Mouse (Mus musculus): ENCODE measurements around the gene Gm49388. TPM values are rescaled to one million over a fixed set of nuclear protein-coding genes. Genes with fewer than 3 reads are reported as not detected.
"Not testable (repeated sequence)": the region's sequence is repeated elsewhere in the genome, so short reads cannot be mapped to it uniquely, and the experiment has no call there.

Gm49388 gene
- polyA plus RNA-seq, 1 experiment from 2014 or later: not detected

- no peaks in the 10 kb centered on the region for H3K36me3 ChIP-seq (ENCODE audit: control insufficient read depth, insufficient read depth, low read length)
- 90% methylated on average over 5 of the region's 5 CpGs for WGBS
- H3K27me3 ChIP-seq (ENCODE audit: control insufficient read depth, insufficient read depth, low read length): no peaks in the 10 kb centered on the region
- no peak overlapping the region for H3K27ac ChIP-seq (replicated peaks in 1 of 2; ENCODE audit: control insufficient read depth in 1 of 2, insufficient read depth in 1 of 2, low read depth in 2 of 2, low read length in 2 of 2)
- no peak for ATAC-seq (ENCODE audit: insufficient number of reproducible peaks, insufficient read depth, low FRiP score, low read depth)
- H3K9ac ChIP-seq (ENCODE audit: low read length): no peak overlapping the region
- no peaks in the 10 kb centered on the region for H3K9me3 ChIP-seq (ENCODE audit: control insufficient read depth, low read length)
- H3K4me1 ChIP-seq (ENCODE audit: control insufficient read depth in 2 of 2, insufficient read depth in 2 of 2, low read length in 2 of 2): peaks cover 4 to 5% of the 10 kb centered on the region in 2 experiments; a peak in 2 of 4 replicates
- H3K4me3 ChIP-seq (ENCODE audit: control insufficient read depth in 1 of 2, insufficient read depth in 1 of 2, low read depth in 1 of 2, low read length in 2 of 2): no peak overlapping the region
- no peak overlapping the region for H3K4me2 ChIP-seq (ENCODE audit: low read length)
These were observed 52.1 kb downstream of the Gm49388 start for GRCm38 (mm10) chr7:127837473-127837872.

DNA sequence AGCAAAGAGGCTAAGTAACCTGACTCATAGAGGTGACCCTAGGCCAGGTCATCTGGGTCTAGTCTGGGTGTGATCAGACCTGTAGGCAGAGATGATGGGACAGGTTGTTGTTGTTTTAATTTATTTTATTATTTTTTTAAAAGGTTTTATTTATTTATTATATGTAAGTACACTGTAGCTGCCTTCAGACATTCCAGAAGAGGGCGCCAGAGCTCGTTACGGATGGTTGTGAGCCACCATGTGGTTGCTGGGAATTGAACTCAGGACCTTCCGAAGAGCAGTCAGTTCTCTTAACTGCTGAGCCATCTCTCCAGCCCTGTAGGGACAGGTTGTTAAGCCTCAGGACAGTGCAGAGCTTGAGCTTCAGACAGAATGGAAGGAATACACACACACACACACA, 52.5 kb downstream of the Gm49388 start:
- ATAC-seq (ENCODE audit: insufficient number of reproducible peaks, insufficient read depth, low FRiP score, low read depth); H3K9ac ChIP-seq (ENCODE audit: low read length): not testable (repeated sequence)
- WGBS: 74% methylated on average over 4 of the region's 4 CpGs

GRCm38 (mm10) chr7:127840031-127840430, 54.6 kb downstream of the Gm49388 start:
- WGBS: 81% methylated on average over 2 of the region's 2 CpGs
- H3K36me3 ChIP-seq (ENCODE audit: control insufficient read depth, insufficient read depth, low read length): peaks cover 21% of the 10 kb centered on the region
- H3K27me3 ChIP-seq (ENCODE audit: control insufficient read depth, insufficient read depth, low read length); ATAC-seq (ENCODE audit: insufficient number of reproducible peaks, insufficient read depth, low FRiP score, low read depth); H3K9me3 ChIP-seq (ENCODE audit: control insufficient read depth, low read length); H3K4me2 ChIP-seq (ENCODE audit: low read length); H3K4me3 ChIP-seq (ENCODE audit: control insufficient read depth in 1 of 2, insufficient read depth in 1 of 2, low read depth in 1 of 2, low read length in 2 of 2); H3K4me1 ChIP-seq (ENCODE audit: control insufficient read depth in 2 of 2, insufficient read depth in 2 of 2, low read length in 2 of 2); H3K27ac ChIP-seq (replicated peaks in 1 of 2; ENCODE audit: control insufficient read depth in 1 of 2, insufficient read depth in 1 of 2, low read depth in 2 of 2, low read length in 2 of 2); H3K9ac ChIP-seq (ENCODE audit: low read length): not testable (repeated sequence)

More for the DNA sequence above, 52.5 kb downstream of the Gm49388 start:
- H3K36me3 ChIP-seq (ENCODE audit: control insufficient read depth, insufficient read depth, low read length); H3K4me2 ChIP-seq (ENCODE audit: low read length); H3K4me3 ChIP-seq (ENCODE audit: control insufficient read depth in 1 of 2, insufficient read depth in 1 of 2, low read depth in 1 of 2, low read length in 2 of 2); H3K27me3 ChIP-seq (ENCODE audit: control insufficient read depth, insufficient read depth, low read length); H3K4me1 ChIP-seq (ENCODE audit: control insufficient read depth in 2 of 2, insufficient read depth in 2 of 2, low read length in 2 of 2); H3K9me3 ChIP-seq (ENCODE audit: control insufficient read depth, low read length); H3K27ac ChIP-seq (replicated peaks in 1 of 2; ENCODE audit: control insufficient read depth in 1 of 2, insufficient read depth in 1 of 2, low read depth in 2 of 2, low read length in 2 of 2): not testable (repeated sequence)

DNA sequence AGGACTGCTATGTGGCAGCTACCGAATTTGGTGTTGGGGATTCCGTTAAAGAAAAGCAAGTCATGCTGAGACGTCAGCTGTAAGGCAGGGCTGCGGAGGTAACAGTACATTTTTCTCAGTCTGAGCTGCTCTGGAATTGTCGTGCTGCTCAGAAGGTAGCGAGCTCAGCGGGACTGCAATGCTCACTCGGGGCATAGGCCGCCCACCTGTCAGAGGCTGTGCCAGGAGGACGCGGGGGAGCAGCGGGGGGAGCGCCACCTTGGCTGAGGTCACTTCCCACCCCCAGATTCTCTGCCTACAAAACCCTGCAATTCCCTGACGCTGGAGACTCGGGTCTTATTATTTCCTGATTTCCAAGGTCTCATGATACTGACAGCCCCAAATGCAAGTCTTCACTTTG, 55.5 kb downstream of the Gm49388 start:
- no peak for ATAC-seq (ENCODE audit: insufficient number of reproducible peaks, insufficient read depth, low FRiP score, low read depth)
- no peaks in the 10 kb centered on the region for H3K9me3 ChIP-seq (ENCODE audit: control insufficient read depth, low read length)
- peak overlapping the region; percentile 92 for H3K9ac ChIP-seq (ENCODE audit: low read length)
- peaks cover 5 to 9% of the 10 kb centered on the region in 2 experiments; a peak in 3 of 4 replicates for H3K4me1 ChIP-seq (ENCODE audit: control insufficient read depth in 2 of 2, insufficient read depth in 2 of 2, low read length in 2 of 2)
- peak overlapping the region; percentile 91 for H3K27ac ChIP-seq (replicated peaks in 1 of 2; ENCODE audit: control insufficient read depth in 1 of 2, insufficient read depth in 1 of 2, low read depth in 2 of 2, low read length in 2 of 2)
- WGBS: 3% methylated on average over 15 of the region's 15 CpGs
- H3K4me3 ChIP-seq (ENCODE audit: control insufficient read depth in 1 of 2, insufficient read depth in 1 of 2, low read depth in 1 of 2, low read length in 2 of 2): peak overlapping the region; percentile 71 to 93
- peaks cover 29% of the 10 kb centered on the region for H3K36me3 ChIP-seq (ENCODE audit: control insufficient read depth, insufficient read depth, low read length)
- H3K4me2 ChIP-seq (ENCODE audit: low read length): peak overlapping the region; percentile 92
- H3K27me3 ChIP-seq (ENCODE audit: control insufficient read depth, insufficient read depth, low read length): no peaks in the 10 kb centered on the region

DNA sequence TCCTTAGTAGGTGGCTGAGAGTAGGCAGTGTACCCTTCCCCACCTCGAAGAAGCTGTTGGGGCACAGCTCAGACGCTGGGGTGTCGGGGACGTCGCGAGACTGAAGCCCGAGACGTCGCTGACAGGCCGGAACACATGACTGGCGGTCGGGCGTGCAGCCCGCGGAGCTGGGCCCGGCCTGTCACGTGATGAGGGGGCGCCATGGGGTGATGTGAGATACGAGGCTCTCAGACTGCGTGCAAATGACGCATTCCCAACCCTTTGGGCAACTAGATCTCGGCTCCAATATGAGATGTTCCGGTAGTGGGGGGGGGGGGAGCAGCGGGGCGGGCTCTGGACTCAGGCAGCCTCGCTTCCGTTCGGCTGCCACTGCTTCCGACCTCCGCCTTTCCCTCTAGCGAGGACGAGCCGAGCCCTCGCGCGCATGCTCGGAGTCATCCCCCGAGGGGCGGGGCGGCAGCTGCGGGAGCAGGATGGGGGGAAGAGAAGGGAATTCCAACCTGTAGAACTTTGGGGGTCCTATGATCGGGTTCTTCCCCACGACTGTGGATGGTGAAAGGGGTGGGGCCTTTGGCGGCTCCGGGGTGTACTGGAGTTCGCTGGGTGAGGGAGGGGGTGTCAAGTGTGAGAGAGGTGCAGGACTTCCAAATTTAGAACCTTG, 56.1 kb downstream of the Gm49388 start:
- Histone ChIP-seq H3K4me2 (ENCODE audit: low read length) (peak overlapping the region; percentile 92), H3K27me3 (ENCODE audit: control insufficient read depth, insufficient read depth, low read length) (no peaks in the 10 kb centered on the region), H3K27ac (replicated peaks in 1 of 2; ENCODE audit: control insufficient read depth in 1 of 2, insufficient read depth in 1 of 2, low read depth in 2 of 2, low read length in 2 of 2) (peak overlapping the region; percentile 91), H3K9me3 (ENCODE audit: control insufficient read depth, low read length) (no peaks in the 10 kb centered on the region), H3K4me3 (ENCODE audit: control insufficient read depth in 1 of 2, insufficient read depth in 1 of 2, low read depth in 1 of 2, low read length in 2 of 2) (peak overlapping the region; percentile 71 to 93), H3K36me3 (ENCODE audit: control insufficient read depth, insufficient read depth, low read length) (peaks cover 35% of the 10 kb centered on the region), H3K9ac (ENCODE audit: low read length) (peak overlapping the region; percentile 92), H3K4me1 (ENCODE audit: control insufficient read depth in 2 of 2, insufficient read depth in 2 of 2, low read length in 2 of 2) (peaks cover 5 to 9% of the 10 kb centered on the region in 2 experiments; a peak in 3 of 4 replicates)
- under 1% methylated on average over 46 of the region's 46 CpGs for WGBS
- peak; percentile 92 for ATAC-seq (ENCODE audit: insufficient number of reproducible peaks, insufficient read depth, low FRiP score, low read depth)

- Histone ChIP-seq H3K27me3 (ENCODE audit: control insufficient read depth, insufficient read depth, low read length) (no peaks in the 10 kb centered on the region), H3K4me3 (ENCODE audit: control insufficient read depth in 1 of 2, insufficient read depth in 1 of 2, low read depth in 1 of 2, low read length in 2 of 2) (peak overlapping the region; percentile 71 to 93), H3K36me3 (ENCODE audit: control insufficient read depth, insufficient read depth, low read length) (peaks cover 42% of the 10 kb centered on the region), H3K9ac (ENCODE audit: low read length) (peak overlapping the region; percentile 92), H3K4me2 (ENCODE audit: low read length) (peak overlapping the region; percentile 92), H3K9me3 (ENCODE audit: control insufficient read depth, low read length) (no peaks in the 10 kb centered on the region), H3K4me1 (ENCODE audit: control insufficient read depth in 2 of 2, insufficient read depth in 2 of 2, low read length in 2 of 2) (peaks cover 5 to 9% of the 10 kb centered on the region in 2 experiments; a peak in 3 of 4 replicates), H3K27ac (replicated peaks in 1 of 2; ENCODE audit: control insufficient read depth in 1 of 2, insufficient read depth in 1 of 2, low read depth in 2 of 2, low read length in 2 of 2) (peak overlapping the region; percentile 74 to 91)
- under 1% methylated on average over 40 of the region's 40 CpGs for WGBS
- ATAC-seq (ENCODE audit: insufficient number of reproducible peaks, insufficient read depth, low FRiP score, low read depth): peak; percentile 27; the same call in 1 of the 2 replicates
These were observed 56.8 kb downstream of the Gm49388 start for GRCm38 (mm10) chr7:127842001-127842718.

DNA sequence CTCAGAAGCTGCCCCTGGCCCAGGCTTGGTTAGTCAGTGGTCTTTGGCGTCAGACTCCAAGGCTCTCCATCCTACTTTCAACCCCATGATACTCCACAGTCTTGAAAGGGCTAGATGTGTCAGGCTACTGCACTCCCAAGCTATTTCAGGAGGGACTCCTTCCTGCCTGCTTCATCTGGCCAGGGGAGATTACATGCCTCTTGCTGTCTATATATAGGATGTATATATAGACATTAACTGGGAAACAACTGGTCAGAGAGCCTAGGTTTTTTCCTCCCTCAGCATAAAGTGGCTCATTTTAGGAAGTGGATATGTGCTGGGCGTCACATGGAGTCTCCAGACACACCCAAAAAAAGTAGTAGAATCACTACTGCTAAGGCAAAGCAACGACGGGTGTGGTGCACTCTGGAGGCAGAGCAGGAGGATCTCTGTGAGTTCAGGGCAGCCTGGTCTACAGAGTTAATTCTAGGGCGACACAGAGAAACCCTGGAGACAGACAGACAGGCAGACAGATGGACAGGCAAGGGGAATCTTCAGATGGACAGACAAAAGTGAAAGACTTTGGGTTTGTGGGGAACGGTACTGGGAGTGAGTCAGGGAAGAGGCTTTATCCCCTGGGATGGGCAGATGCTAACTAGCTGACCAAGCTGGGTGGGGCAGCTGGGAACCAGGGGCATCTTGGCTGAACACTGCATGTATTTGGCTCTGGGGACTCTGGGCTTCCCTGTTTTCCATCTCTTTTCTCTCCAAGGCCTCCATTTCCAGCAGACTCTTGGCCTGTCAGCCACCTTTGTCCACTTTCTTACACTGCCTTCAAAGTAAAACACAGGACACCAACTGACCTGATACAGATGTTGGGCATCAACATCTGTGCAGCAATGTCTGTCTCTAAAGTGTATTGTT, 64.8 kb downstream of the Gm49388 start:
- H3K4me3 ChIP-seq (ENCODE audit: control insufficient read depth in 1 of 2, insufficient read depth in 1 of 2, low read depth in 1 of 2, low read length in 2 of 2): no peak overlapping the region
- H3K27me3 ChIP-seq (ENCODE audit: control insufficient read depth, insufficient read depth, low read length): no peaks in the 10 kb centered on the region
- H3K27ac ChIP-seq (replicated peaks in 1 of 2; ENCODE audit: control insufficient read depth in 1 of 2, insufficient read depth in 1 of 2, low read depth in 2 of 2, low read length in 2 of 2): no peak overlapping the region
- ATAC-seq (ENCODE audit: insufficient number of reproducible peaks, insufficient read depth, low FRiP score, low read depth): no peak
- H3K36me3 ChIP-seq (ENCODE audit: control insufficient read depth, insufficient read depth, low read length): peaks cover 37% of the 10 kb centered on the region
- H3K4me2 ChIP-seq (ENCODE audit: low read length): no peak overlapping the region
- no peak overlapping the region for H3K9ac ChIP-seq (ENCODE audit: low read length)
- H3K9me3 ChIP-seq (ENCODE audit: control insufficient read depth, low read length): no peaks in the 10 kb centered on the region
- H3K4me1 ChIP-seq (ENCODE audit: control insufficient read depth in 2 of 2, insufficient read depth in 2 of 2, low read length in 2 of 2): no peaks in the 10 kb centered on the region; a peak in 1 of 4 replicates
- WGBS: 62% methylated on average over 6 of the region's 6 CpGs
